ENCODE assay signal across 10 mouse cellular contexts in genomic region chr10:33623577-33623991, GRCm38 (mm10). TPM values are rescaled to one million over a fixed set of nuclear protein-coding genes. Genes with fewer than 3 reads are reported as not detected.
DNase-seq lines count a peak whose midpoint lies in the region; ATAC-seq and TF ChIP-seq lines count a peak whose summit lies in the region.
"Had no signal": no experiment of that assay in that cellular context is flagged by ENCODE, and none has a peak within 500 bp of the region (broad histone marks: within the 10 kb centered on the region; RNA-seq: fewer than 3 reads in every experiment).

No protein-coding gene starts in this region.

- no peaks in the 10 kb centered on the region for H3K4me1 ChIP-seq in heart, embryonic 11.5 days (ENCODE audit: control insufficient read depth, insufficient read depth, low read length)
- H3K4me1 ChIP-seq in ES-E14 (ENCODE audit: control insufficient read depth in 2 of 2, insufficient read depth in 2 of 2, low read length in 2 of 2, poor library complexity in 1 of 2), result peaks cover 0 to 3% of the 10 kb centered on the region in 2 experiments; a peak in 1 of 4 replicates
- peaks cover 15% of the 10 kb centered on the region for H3K4me1 ChIP-seq in midbrain, embryonic 10.5 days

- no peak overlapping the region for H3K27ac ChIP-seq in heart, embryonic 11.5 days (ENCODE audit: low read depth, low read length)
- H3K27ac ChIP-seq in ES-E14 (ENCODE audit: insufficient read depth, low read depth, low read length, poor library complexity, severe bottlenecking), result no peak overlapping the region
- no peak overlapping the region for H3K27ac ChIP-seq in midbrain, embryonic 10.5 days (replicated peaks)

- WGBS in heart, embryonic 11.5 days (ENCODE audit: insufficient replicate concordance), result 15% methylated on average over 6 of the region's 6 CpGs
- 18% methylated on average over 6 of the region's 6 CpGs for WGBS in midbrain, embryonic 10.5 days

- in situ Hi-C loops in ES-E14 (cut with MboI; ENCODE audit: low sequenced_read_pairs in 2 of 2, unreplicated experiment in 2 of 2), result no loop called here

- DNase-seq in heart, postnatal 36 days, result no peak
- no peak for DNase-seq in ES-E14 (ENCODE audit: low read depth, low spot score)
- DNase-seq in frontal cortex, postnatal 10 days (ENCODE audit: low spot score in 2 of 2), result peak; percentile 11 to 23
- DNase-seq in midbrain, embryonic 10.5 days (ENCODE audit: low spot score), result no peak
- no peak for DNase-seq in testis, postnatal 14 days (ENCODE audit: low spot score)
- no peak for DNase-seq in kidney, postnatal 36 days
- no peak for DNase-seq in ovary, postnatal 14 days (ENCODE audit: low spot score)
- DNase-seq: adrenal gland, adult 8-10 months had no signal

- H3K27me3 ChIP-seq in heart, embryonic 11.5 days (ENCODE audit: control insufficient read depth, insufficient read depth, low read length), result peaks cover 11% of the 10 kb centered on the region; the same call in 1 of the 2 replicates
- peaks cover 20% of the 10 kb centered on the region for H3K27me3 ChIP-seq in midbrain, embryonic 10.5 days (ENCODE audit: low read depth, poor library complexity, severe bottlenecking)

- peak overlapping the region; percentile 37; the same call in 1 of the 2 replicates for H3K4me3 ChIP-seq in heart, embryonic 11.5 days (ENCODE audit: low read depth, low read length)
- peak overlapping the region; percentile 68 to 74; a peak in 3 of 4 replicates for H3K4me3 ChIP-seq in ES-E14 (ENCODE audit: insufficient read depth in 1 of 2, low read depth in 1 of 2, low read length in 2 of 2, poor library complexity in 1 of 2, severe bottlenecking in 1 of 2)
- peak overlapping the region; percentile 66 for H3K4me3 ChIP-seq in midbrain, embryonic 10.5 days

- no peak for ATAC-seq in heart, embryonic 11.5 days (replicated peaks; ENCODE audit: insufficient number of reproducible peaks, low FRiP score, low TSS enrichment)

- H3K9me3 ChIP-seq in heart, embryonic 11.5 days (replicated peaks; ENCODE audit: control insufficient read depth, low read length), result no peaks in the 10 kb centered on the region
- no peaks in the 10 kb centered on the region for H3K9me3 ChIP-seq in ES-E14 (ENCODE audit: control insufficient read depth, insufficient read depth, low read depth, low read length)
- no peaks in the 10 kb centered on the region for H3K9me3 ChIP-seq in midbrain, embryonic 10.5 days (replicated peaks)

- H3K36me3 ChIP-seq in heart, embryonic 11.5 days (ENCODE audit: control insufficient read depth, insufficient read depth, low read length), result no peaks in the 10 kb centered on the region
- H3K36me3 ChIP-seq in ES-E14 (ENCODE audit: control insufficient read depth, insufficient read depth, low read length, poor library complexity, severe bottlenecking), result no peaks in the 10 kb centered on the region
- H3K36me3 ChIP-seq in midbrain, embryonic 10.5 days, result no peaks in the 10 kb centered on the region

- H3K4me2 ChIP-seq in heart, embryonic 11.5 days, result peak overlapping the region; percentile 76; the same call in 1 of the 2 replicates

- intact Hi-C loops in heart, postnatal 36 days (cut with DNase I), result no loop called here

- no peak overlapping the region for H3K9ac ChIP-seq in heart, embryonic 11.5 days (ENCODE audit: low read depth, low read length)
- no peak overlapping the region for H3K9ac ChIP-seq in ES-E14 (ENCODE audit: insufficient read depth, low read depth, low read length, poor library complexity, severe bottlenecking)

TF ChIP-seq in ES-E14, 5 proteins besides CTCF, POLR2A, EP300 and RAD21:
- TF ChIP-seq ZNF384 (IDR thresholded peaks at IDR 0.05; ENCODE audit: low read depth, low read length), result no peak
- TF ChIP-seq CHD2 (IDR thresholded peaks at IDR 0.05; ENCODE audit: low read depth, low read length), result no peak
- TF ChIP-seq MAFK (IDR thresholded peaks at IDR 0.05; ENCODE audit: insufficient read depth, low read depth, low read length), result no peak
- no peak for TF ChIP-seq HCFC1 (IDR thresholded peaks at IDR 0.05; ENCODE audit: borderline replicate concordance, insufficient read depth, low read length)
- no peak for TF ChIP-seq ZC3H11A (IDR thresholded peaks at IDR 0.05; ENCODE audit: borderline replicate concordance, low read depth, low read length)

RNA-seq across cellular contexts. Expression of gene Clvs2, which starts 1.0 kb away (rescaled TPM):
- 0.34 and 0.49 TPM in 2 replicates for polyA plus RNA-seq in heart, embryonic 11.5 days (2014; fragmentation: Nextera tagmentation; extraction: Ambion mirVana)
- total RNA-seq in heart, postnatal 36 days (2021), result not detected
- 1.7 and 2.3 TPM in 2 replicates for total RNA-seq in ES-E14 (2012; rRNA removed)
- 1.3 and 3.4 TPM in 2 replicates for polyA plus RNA-seq in midbrain, embryonic 10.5 days (2016; fragmentation: Nextera tagmentation; extraction: Ambion mirVana)
- polyA plus RNA-seq: C2C12 had no signal

Comparison
In these comparisons a context has a peak if more than half of its experiments do, and no peak if none do; other contexts are left out.
1. DNase-seq: peak in frontal cortex, postnatal 10 days (2 of 2); none in heart, postnatal 36 days (0 of 2), ES-E14 (single experiment), midbrain, embryonic 10.5 days (single experiment), testis, postnatal 14 days (single experiment), kidney, postnatal 36 days (0 of 2) and ovary, postnatal 14 days (single experiment).
2. Peak in every context shown above with its lines, with median percentiles within 50 percentile points of each other: H3K4me3 ChIP-seq.